Mouse (Mus musculus): ENCODE results near the gene Klk12.

- TF ChIP-seq CTCF (IDR thresholded peaks at IDR 0.05; ENCODE audit: control insufficient read depth, insufficient read depth, insufficient replicate concordance, low read depth, low read length), result no peak
- TF ChIP-seq POLR2A (IDR thresholded peaks at IDR 0.05; ENCODE audit: control insufficient read depth, low read depth, low read length), result no peak
Measured at GRCm38 (mm10) chr7:43771916-43772315, 3.2 kb downstream of the Klk12 start.

All from testis, adult 2 months (tissue).